Mouse (Mus musculus) heart, adult 18-20 months (tissue): ENCODE measurements around the gene Pax9. TPM values are rescaled to one million over a fixed set of nuclear protein-coding genes. Genes with fewer than 3 reads are reported as not detected.

Experiments
- DNase-seq, 2 experiments: peaks; one replicate each; pipeline ENCODE4 v3.0.0; 2021 to 2022; ENCODE audit warnings: mixed read lengths in 1 of 2
- total RNA-seq, 2 experiments: library from RNA; stranded (reverse); gene quantifications; 2 replicates each; pipeline ENCODE4 v1.2.3; 2021

The Pax9 gene
- total RNA-seq, 2 experiments from 2014 or later: 0.07 to 0.64 TPM

- no peak for DNase-seq
These were observed 5.6 kb downstream of the Pax9 start for GRCm38 (mm10) chr12:56697011-56697740.

DNA sequence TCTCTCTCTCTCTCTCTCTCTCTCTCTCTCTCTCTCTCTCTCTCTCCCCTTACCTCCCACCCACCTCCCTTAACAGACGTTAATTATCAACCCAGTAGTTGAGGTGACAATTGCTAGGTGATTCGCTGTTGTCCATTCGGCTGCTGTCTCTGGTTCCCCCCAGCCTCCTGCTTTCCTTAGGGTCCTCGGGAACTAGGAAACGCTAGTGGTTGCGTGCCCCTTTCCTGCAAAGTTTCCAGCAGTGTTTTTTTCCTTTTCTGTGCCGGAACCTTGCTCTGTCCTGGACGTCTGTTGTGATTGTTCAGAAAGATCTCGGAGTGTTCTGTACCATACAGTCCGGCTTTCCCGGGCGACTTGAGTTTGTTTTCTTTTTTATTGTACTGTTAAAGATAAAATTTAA, 6.2 kb downstream of the Pax9 start:
- no peak for DNase-seq

GRCm38 (mm10) chr12:56698191-56698980, 6.8 kb downstream of the Pax9 start:
- DNase-seq: no peak

DNA sequence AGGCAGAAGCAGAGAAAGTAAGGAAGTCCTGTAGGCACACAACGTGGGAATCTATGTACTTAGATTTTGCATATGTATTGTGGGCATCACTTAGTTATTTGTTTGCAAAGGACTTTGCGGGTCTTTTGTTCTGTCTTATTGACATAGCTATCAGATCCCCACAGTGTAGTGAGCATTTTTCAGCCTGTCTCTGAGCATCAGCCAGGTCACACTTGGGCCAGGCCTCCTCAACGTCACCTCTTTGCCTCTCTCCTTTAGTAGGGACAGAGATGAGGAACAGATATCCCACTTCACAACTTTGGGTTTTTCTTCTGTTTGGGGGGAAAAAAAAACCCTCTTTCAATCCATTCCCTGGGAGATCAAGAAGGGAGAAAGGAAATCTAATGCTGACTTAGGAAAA, 7.8 kb downstream of the Pax9 start:
- DNase-seq: no peak

DNA sequence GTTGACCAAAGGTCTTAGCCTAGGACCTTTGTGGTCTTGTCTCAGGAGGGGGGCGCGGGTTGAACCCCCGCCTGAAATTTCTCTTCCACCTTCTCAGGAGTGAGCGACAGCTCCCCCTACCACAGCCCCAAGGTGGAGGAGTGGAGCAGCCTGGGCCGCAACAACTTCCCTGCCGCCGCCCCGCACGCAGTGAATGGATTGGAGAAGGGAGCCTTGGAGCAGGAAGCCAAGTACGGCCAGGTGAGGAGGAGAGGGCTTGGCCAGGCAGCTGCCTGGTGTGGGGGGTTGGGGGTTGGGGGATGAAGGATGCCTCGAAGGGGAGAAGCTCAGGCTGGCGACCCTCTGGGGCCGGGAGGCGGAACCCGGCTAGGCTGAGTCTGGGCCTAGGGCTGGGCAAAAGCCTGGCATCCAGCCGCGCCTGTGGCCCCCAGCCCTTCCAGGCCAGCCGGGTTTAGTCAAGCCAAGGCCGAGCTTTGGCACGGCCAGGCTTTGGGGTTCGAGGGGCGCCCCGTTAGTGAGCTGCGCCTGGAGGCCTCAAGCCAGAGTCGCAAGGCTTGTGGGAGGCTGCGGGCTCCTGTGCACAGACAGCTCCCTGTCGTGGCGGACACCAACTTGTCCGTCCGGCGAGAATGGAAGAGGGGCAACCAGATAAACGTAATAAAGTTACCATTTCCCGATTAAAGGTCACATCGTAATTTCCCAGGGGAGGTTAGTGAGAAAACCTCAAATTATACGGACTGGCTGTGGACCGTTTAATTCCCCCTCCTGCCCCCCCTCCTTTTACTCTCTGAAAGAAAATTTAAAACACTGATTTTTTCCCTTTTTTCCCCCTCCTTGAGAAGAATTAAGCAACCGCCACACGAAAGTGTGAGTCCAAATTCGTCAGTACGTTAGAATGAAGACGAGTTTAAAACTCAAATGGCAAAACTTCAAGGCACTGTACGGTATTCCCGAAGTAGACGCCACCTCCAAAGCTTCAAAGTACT, 8.6 kb downstream of the Pax9 start:
- DNase-seq: no peak

- no peak for DNase-seq
These were observed 9.4 kb downstream of the Pax9 start for GRCm38 (mm10) chr12:56701004-56701403.

GRCm38 (mm10) chr12:56717971-56718706, 26.6 kb downstream of the Pax9 start:
- DNase-seq: no peak

DNA sequence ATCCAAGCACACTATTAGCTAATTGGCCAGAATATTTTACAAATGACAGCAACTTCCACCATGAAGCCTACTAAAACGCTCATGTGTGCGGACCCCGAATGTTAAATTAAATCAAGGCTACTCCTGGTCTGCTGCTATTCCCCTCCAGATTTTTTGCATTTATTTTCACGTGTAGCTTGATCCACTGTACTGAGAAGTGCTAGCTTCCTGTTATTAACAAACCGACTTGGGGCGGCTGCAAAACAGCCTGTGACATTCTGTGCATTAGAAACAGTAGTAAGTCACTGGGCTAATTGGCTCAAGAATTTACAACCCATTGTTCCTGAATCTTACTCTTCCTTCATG, 27.1 kb downstream of the Pax9 start:
- DNase-seq: no peak

GRCm38 (mm10) chr12:56727631-56728030, 36.1 kb downstream of the Pax9 start:
- no peak for DNase-seq

GRCm38 (mm10) chr12:56737104-56737503, 45.5 kb downstream of the Pax9 start:
- DNase-seq: no peak

Other genes starting within 250 kb of the Pax9 start
- under 1 TPM in 1 of 2 experiments, not detected in 1; 0.26 TPM for gene Nkx2-1, start 154.9 kb upstream of the Pax9 start, total RNA-seq
- gene Nkx2-9, start 78.5 kb upstream of the Pax9 start, total RNA-seq: not detected